Mouse (Mus musculus) hindlimb bud, embryonic 11.5 days (tissue): Measurements from ENCODE around the gene Hoxb5.

Experiments used
- DNase-seq: peaks from one replicate; pipeline ENCODE4 v3.0.0-alpha.2; 2012; ENCODE audit warnings: low read depth, low spot score; ENCODE audit errors: extremely low spot score

The Hoxb5 gene

DNA sequence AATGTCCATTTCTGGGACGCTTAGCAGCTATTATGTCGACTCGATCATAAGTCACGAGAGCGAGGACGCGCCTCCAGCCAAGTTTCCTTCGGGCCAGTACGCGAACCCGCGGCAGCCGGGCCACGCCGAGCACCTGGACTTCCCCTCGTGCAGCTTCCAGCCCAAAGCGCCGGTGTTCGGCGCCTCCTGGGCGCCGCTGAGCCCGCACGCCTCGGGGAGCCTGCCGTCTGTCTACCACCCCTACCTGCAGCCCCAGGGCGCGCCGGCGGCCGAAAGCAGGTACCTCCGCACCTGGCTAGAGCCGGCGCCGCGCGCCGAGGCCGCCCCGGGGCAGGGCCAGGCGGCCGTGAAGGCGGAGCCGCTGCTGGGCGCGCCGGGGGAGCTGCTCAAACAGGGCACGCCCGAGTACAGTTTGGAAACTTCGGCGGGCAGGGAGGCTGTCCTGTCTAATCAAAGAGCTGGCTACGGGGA, 31.6 kb upstream of the Hoxb5 start:
- DNase-seq, result no peak

- DNase-seq, result no peak
These were observed 30.9 kb upstream of the Hoxb5 start for GRCm38 (mm10) chr11:96272024-96272921.

- no peak for DNase-seq
These were observed 28.7 kb upstream of the Hoxb5 start for GRCm38 (mm10) chr11:96274428-96274827.

DNA sequence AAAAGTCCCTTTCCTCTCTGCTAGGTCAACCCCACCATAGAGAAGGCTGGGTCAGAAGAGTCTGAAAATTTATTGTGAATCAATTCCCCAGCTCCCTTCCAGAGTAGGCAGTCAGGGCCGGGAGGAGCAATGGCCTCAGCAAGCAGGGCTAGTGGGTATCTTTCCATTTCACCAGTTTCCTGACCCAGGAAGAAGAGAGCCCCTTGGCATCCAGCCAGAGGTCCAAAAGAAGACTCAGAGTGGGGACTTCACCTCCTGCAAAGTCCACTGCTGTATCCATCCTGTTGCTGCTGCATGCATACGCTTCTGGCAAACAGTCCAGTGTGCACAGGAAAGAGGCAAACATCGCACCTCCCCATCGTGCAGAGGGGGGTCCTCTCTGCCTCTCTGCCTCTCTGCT, 27.2 kb upstream of the Hoxb5 start:
- DNase-seq, result no peak

DNA sequence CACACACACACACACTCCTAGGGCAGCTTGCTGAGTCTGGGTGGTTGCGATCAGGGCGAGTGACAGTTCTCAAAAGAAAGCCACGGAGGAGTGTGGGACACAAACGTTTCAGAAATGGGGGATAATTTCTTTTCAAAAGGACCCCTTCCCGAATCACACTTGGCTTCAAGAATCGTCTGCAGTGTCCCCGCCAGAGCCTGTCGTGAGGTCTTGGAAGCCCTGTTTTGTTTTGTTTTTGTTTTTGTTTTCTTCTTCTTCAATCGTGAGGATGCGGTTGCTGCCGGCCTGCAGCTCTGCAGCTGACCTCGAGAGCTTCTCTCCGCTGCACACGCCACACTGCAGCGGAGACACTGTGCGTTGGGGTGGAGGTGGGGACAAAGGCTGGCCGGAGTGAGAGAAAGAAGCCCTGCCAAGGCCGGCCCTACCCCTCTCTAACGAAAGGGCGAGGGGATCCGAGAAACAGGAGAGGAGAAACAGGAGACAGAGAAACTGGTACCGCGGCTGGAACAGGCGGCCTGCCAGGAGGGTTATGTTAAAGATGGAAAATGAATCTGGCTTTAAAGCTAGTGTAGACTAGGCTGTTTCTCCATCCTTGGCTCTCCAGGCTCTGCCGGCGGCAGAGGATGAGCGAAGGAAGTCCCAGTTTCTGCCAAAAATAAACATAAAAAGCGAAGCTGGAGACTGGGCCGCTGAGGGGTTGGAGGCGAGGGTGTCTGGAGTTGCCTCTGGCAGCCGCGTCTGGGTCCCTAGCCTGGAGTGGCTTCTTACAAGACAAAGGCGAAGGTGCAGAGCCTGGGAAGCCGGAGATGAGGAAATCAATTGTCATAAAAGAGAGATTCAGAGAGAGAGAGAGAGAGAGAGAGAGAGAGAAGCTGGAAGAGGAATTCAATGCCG, 25.7 kb upstream of the Hoxb5 start:
- no peak for DNase-seq

DNA sequence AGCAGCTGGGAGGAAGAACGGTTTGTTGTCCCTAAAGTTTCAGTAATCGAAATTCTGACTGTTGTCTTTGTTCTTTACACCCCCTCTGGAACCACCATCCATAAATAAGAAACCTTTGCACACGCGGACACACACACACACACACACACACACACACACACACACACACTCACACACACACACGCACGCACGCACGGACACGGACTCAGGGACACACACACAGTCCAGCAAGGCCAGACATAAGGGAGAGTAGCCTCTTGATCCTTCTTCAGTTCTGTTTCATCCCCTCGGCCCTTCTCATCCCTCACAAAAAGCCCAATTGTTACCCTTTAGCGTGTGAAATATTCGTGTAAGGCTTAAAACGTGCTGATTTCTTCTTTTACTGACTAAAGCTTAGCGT, 24.8 kb upstream of the Hoxb5 start:
- no peak for DNase-seq

- DNase-seq, result peak; percentile 86
These were observed 24.4 kb upstream of the Hoxb5 start for GRCm38 (mm10) chr11:96278773-96279172.

GRCm38 (mm10) chr11:96279421-96280233, 23.5 kb upstream of the Hoxb5 start:
- DNase-seq, result no peak

GRCm38 (mm10) chr11:96280399-96281378, 22.4 kb upstream of the Hoxb5 start:
- DNase-seq, result no peak

GRCm38 (mm10) chr11:96281396-96281795, 21.7 kb upstream of the Hoxb5 start:
- no peak for DNase-seq

DNA sequence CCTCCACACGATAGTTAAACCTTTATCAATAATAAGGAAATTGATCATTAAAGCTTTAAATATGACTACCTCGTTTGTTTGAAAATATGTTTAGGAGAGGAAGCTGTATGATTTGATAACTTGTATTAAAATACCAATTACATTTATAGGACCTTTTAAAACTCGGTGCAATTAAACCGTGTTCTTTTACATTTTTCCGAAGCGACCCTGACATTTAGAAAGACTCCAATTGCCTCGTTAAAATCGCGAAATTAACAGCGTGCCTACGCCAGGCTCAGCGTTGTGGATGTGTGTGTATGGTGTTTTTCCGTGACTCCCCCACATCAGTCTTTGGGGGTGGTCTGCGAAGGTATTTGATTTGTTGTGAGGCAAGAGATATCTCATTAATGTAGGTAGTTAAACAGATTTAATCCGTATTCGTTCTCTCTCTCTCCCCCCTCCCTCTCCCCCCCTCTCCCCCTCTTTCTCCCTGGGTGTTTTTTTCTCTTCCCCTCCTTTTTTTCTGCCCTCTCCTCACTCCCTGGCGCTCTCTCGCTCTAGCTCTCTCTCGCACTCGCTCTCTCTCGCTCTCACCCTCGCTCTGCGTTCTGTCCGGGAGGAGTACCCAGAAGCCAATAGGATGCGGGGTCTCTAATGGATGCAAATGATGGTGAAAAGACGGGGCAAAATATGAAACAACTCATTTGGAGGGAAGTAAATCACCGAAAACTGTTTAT, 21.1 kb upstream of the Hoxb5 start, which contains the start of gene Hoxb8:
TSS of gene Hoxb8 (plus strand) at position 51 of the 716 bp plus-strand sequence.
- DNase-seq, result no peak

DNA sequence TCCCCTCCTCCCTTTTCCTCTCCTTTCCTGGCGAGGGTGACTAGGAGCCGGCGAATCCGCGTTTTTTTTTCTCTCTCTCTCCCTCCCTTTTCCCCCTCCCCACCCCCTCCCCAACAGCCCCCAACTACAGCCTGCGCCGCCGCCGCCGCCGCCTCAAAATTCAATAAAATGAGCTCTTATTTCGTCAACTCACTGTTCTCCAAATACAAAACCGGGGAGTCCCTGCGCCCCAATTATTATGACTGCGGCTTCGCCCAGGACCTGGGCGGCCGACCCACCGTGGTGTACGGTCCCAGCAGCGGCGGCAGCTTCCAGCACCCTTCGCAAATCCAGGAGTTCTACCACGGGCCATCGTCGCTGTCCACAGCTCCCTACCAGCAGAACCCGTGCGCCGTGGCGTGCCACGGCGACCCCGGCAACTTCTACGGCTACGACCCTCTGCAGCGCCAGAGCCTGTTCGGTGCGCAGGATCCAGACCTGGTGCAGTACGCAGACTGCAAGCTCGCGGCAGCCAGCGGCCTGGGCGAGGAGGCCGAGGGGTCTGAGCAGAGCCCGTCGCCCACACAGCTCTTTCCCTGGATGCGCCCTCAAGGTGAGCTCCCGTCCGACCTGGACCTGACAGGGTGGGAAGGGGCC, 20.2 kb upstream of the Hoxb5 start:
- no peak for DNase-seq

- no peak for DNase-seq
These were observed 18.9 kb upstream of the Hoxb5 start for GRCm38 (mm10) chr11:96284041-96284749.

DNA sequence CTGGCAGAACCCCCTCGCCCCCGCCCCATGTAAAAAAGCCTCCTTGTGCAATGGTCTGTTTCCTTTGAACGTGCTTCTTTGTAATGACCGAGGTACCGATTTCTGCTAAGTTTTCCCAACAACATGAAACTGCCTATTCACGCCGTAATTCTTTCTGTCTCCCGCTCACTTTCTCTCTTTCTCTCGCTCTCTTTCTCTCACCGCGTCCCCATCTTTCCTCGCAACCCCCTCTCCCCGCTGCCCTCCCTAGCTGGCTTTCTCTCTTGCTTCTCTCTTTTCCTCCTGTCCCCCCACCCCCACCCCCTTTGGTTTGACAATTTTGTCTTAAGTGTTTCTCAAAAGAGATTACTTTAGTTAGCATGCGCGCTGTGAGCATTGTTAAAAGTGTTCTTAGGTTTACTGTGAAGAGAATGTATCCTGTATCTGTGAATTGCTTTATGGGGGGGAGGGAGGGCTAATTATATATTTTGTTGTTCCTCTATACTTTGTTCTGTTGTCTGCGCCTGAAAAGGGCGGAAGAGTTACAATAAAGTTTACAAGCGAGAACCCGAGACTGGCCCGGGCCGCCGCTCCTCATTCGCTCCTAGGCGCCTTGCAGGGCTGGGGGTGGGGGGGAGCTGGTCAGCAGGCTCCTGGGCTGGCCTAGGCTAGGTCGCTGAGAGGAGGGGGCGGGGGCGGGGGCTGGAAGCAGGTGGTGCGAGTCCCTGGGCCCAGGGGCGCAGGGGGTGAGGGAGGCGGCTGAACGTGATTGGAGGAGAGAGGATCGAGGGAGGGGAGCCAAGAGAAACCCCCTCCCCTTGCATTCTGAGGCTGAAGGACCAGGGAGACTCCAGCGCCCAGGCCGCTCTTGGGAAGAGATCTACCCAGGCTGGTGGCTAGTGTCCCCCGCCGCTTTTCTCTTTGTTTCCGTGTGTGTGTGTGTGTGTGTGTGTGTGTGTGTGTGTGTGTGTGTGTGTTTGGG, 18.1 kb upstream of the Hoxb5 start:
- DNase-seq, result no peak

DNA sequence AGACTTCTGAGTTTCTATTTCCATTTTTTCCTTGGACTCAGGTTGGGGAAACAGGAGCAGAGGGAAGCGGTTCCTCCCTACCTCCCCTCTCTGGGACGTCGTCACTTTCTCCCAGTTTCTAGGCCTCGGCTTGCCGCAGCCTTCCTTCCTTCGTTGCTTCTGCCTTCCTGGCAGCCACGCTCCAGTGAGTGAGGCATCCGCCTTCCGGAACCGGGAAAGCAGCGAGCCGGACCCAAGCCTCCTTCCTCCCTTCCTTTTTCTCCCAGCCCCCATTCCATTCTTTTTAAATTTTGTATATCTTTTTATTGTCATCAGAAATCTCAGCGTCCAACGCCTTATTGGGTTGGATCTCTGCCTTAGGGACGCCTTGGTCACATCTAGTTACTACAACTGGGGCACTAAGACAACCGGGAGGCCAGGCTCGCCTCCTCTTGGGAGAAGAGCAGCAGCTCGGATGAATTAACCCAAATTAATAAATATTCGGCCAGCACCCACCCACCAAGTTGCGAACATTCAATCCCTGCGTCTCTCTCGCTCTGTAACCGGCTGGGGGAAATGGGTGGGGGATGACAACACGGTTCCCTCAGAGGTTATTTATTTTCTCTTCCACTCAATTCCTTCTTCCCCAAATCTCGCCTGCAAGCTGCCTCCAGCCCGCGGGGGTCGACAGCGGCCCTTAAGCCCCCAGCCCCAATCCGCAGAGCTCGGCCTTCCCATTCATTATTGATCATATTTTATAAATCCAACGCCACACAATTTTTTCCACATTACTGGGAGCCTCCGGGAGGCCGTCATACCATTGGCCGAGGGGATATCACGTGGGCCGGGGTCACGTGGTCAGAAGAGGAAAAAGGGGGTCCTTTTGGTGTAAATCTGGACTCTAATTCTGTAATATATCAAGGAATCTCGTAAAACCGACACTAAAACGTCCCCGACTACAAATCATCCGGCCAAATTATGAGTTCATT, 17.1 kb upstream of the Hoxb5 start, which contains the start of gene Hoxb7:
TSS of gene Hoxb7 (plus strand) at position 853 of the 968 bp plus-strand sequence.
- no peak for DNase-seq
